Mouse (Mus musculus): ENCODE results near the gene Dis3l.

GRCm38 (mm10) chr9:64278665-64279310 is 62.3 kb downstream of the Dis3l start:
- no peak for TF ChIP-seq CTCF (IDR thresholded peaks at IDR 0.05; ENCODE audit: low read depth)
- TF ChIP-seq EP300 (IDR thresholded peaks at IDR 0.05; ENCODE audit: low read depth): no peak

All from heart, postnatal 0 days (tissue).